Mouse (Mus musculus) lung, embryonic 16.5 days (tissue): ENCODE results near the gene Ptprcap. TPM values are rescaled to one million over a fixed set of nuclear protein-coding genes. Genes with fewer than 3 reads are reported as not detected.
"Not testable (repeated sequence)": the region's sequence is repeated elsewhere in the genome, so short reads cannot be mapped to it uniquely, and the experiment has no call there.

Experiments
- ATAC-seq: fragments of 200-750 bp; cut with Nextera tagmentation; 2 replicates; pipeline ENCODE4 v1.8.0; 2017; ENCODE audit warnings: low read depth, mild to moderate bottlenecking, moderate library complexity
- H3K27ac ChIP-seq: fragments of 300-500 bp; sonication (generic); 2 replicates; pipeline ENCODE4 v1.5.1; 2014; ENCODE audit warnings: mild to moderate bottlenecking, control low read depth, low read length
- H3K27me3 ChIP-seq: fragments of 300-500 bp; sonication (generic); 2 replicates; pipeline ENCODE4 v1.6.1; 2014; ENCODE audit warnings: low read depth, low read length, mixed read lengths; ENCODE audit not compliant: control insufficient read depth, insufficient read depth
- H3K36me3 ChIP-seq: fragments of 300-500 bp; sonication (generic); 2 replicates; pipeline ENCODE4 v1.6.1; 2014; ENCODE audit warnings: low read length; ENCODE audit not compliant: control insufficient read depth, insufficient read depth
- H3K4me1 ChIP-seq: fragments of 300-500 bp; sonication (generic); replicated peaks from 2 replicates; pipeline ENCODE4 v1.6.1; 2014; ENCODE audit warnings: low read length, mixed read lengths; ENCODE audit not compliant: control insufficient read depth, insufficient read depth
- H3K4me2 ChIP-seq: fragments of 300-500 bp; sonication (generic); 2 replicates; pipeline ENCODE4 v1.6.1; 2014; ENCODE audit warnings: low read depth, low read length, control low read depth
- H3K4me3 ChIP-seq: fragments of 300-500 bp; sonication (generic); 2 replicates; pipeline ENCODE4 v1.5.1; 2014; ENCODE audit warnings: mild to moderate bottlenecking, low read length, control low read depth
- H3K9ac ChIP-seq: fragments of 300-500 bp; sonication (generic); 2 replicates; pipeline ENCODE4 v1.6.1; 2014; ENCODE audit warnings: low read length, control low read depth
- H3K9me3 ChIP-seq: fragments of 300-500 bp; sonication (generic); 2 replicates; pipeline ENCODE4 v1.6.1; 2016; ENCODE audit warnings: low read length; ENCODE audit not compliant: control insufficient read depth
- WGBS: fragments of 180-500 bp; shearing (Covaris S2); extraction: QIAGEN DNeasy Blood & Tissue Kit; methylation state at CpG from one replicate; pipeline ENCODE4 v1.1.7; 2014; 5-methylcytosine and 5-hydroxymethylcytosine counted together
- polyA plus RNA-seq: library from polyadenylated mRNA; unstranded; fragments of >200 nt; fragmentation: Nextera tagmentation; extraction: Ambion mirVana; gene quantifications from 2 replicates; pipeline ENCODE4 v1.2.1, GENCODE M21; 2015

Ptprcap gene
- polyA plus RNA-seq, 1 experiment from 2014 or later: 4.6 TPM

GRCm38 (mm10) chr19:4131768-4132167 lies 21.6 kb upstream of the Ptprcap start:
- H3K36me3 ChIP-seq: peaks cover 17% of the 10 kb centered on the region
- 90% methylated on average over 2 of the region's 2 CpGs for WGBS
- H3K4me2 ChIP-seq: no peak overlapping the region
- H3K27me3 ChIP-seq: no peaks in the 10 kb centered on the region
- no peak overlapping the region for H3K27ac ChIP-seq
- H3K4me3 ChIP-seq: no peak overlapping the region
- H3K9ac ChIP-seq: no peak overlapping the region
- H3K9me3 ChIP-seq: no peaks in the 10 kb centered on the region
- H3K4me1 ChIP-seq: peaks cover 4% of the 10 kb centered on the region
- no peak for ATAC-seq

GRCm38 (mm10) chr19:4134354-4134753 lies 19.1 kb upstream of the Ptprcap start:
- H3K9ac ChIP-seq: no peak overlapping the region
- H3K4me1 ChIP-seq: 0 out of 2 replicates have a peak, but pooled peaks cover 4% of the 10 kb centered on the region
- peaks cover 11% of the 10 kb centered on the region for H3K36me3 ChIP-seq
- no peaks in the 10 kb centered on the region for H3K27me3 ChIP-seq
- no peaks in the 10 kb centered on the region for H3K9me3 ChIP-seq
- H3K4me2 ChIP-seq: no peak overlapping the region
- 85% methylated on average over 4 of the region's 4 CpGs for WGBS
- ATAC-seq: no peak
- no peak overlapping the region for H3K4me3 ChIP-seq
- no peak overlapping the region for H3K27ac ChIP-seq

GRCm38 (mm10) chr19:4135229-4135962 lies 18.0 kb upstream of the Ptprcap start:
- H3K9me3 ChIP-seq, H3K27ac ChIP-seq, H3K9ac ChIP-seq, H3K4me3 ChIP-seq, ATAC-seq, H3K36me3 ChIP-seq, H3K4me2 ChIP-seq, H3K4me1 ChIP-seq, H3K27me3 ChIP-seq: not testable (repeated sequence)
- WGBS: 70% methylated on average over 6 of the region's 6 CpGs

- WGBS: 16% methylated on average over 8 of the region's 8 CpGs
- H3K9ac ChIP-seq, H3K4me3 ChIP-seq, H3K9me3 ChIP-seq, H3K27ac ChIP-seq, H3K36me3 ChIP-seq, H3K4me2 ChIP-seq, H3K4me1 ChIP-seq, ATAC-seq, H3K27me3 ChIP-seq: not testable (repeated sequence)
Measured at GRCm38 (mm10) chr19:4135963-4136345, 17.4 kb upstream of the Ptprcap start.

- no peak for ATAC-seq
- H3K4me2 ChIP-seq: no peak overlapping the region
- 0 out of 2 replicates have a peak, but pooled peaks cover 6% of the 10 kb centered on the region for H3K36me3 ChIP-seq
- H3K4me1 ChIP-seq: 0 out of 2 replicates have a peak, but pooled peaks cover 4% of the 10 kb centered on the region
- H3K9me3 ChIP-seq: no peaks in the 10 kb centered on the region
- no peak overlapping the region for H3K4me3 ChIP-seq
- WGBS: 61% methylated on average over 5 of the region's 5 CpGs
- no peak overlapping the region for H3K27ac ChIP-seq
- no peak overlapping the region for H3K9ac ChIP-seq
- H3K27me3 ChIP-seq: no peaks in the 10 kb centered on the region
Measured at GRCm38 (mm10) chr19:4136463-4136862, 16.9 kb upstream of the Ptprcap start.

GRCm38 (mm10) chr19:4137913-4138312 lies 15.5 kb upstream of the Ptprcap start:
- H3K4me2 ChIP-seq: no peak overlapping the region
- 0 out of 2 replicates have a peak, but pooled peaks cover 3% of the 10 kb centered on the region for H3K36me3 ChIP-seq
- H3K4me3 ChIP-seq: no peak overlapping the region
- no peak for ATAC-seq
- WGBS: 80% methylated on average over 5 of the region's 5 CpGs
- H3K9me3 ChIP-seq: no peaks in the 10 kb centered on the region
- 0 out of 2 replicates have a peak, but pooled peaks cover 4% of the 10 kb centered on the region for H3K4me1 ChIP-seq
- no peaks in the 10 kb centered on the region for H3K27me3 ChIP-seq
- no peak overlapping the region for H3K9ac ChIP-seq
- no peak overlapping the region for H3K27ac ChIP-seq

GRCm38 (mm10) chr19:4139446-4139845 lies 14.0 kb upstream of the Ptprcap start, which contains the start of gene Gpr152:
Gene Gpr152, plus strand, starts transcription at chr19:4139787.
- Histone ChIP-seq H3K9me3 (no peaks in the 10 kb centered on the region), H3K36me3 (no peaks in the 10 kb centered on the region), H3K9ac (no peak within 1 kb of the TSS), H3K27ac (no peak within 1 kb of the TSS), H3K4me2 (no peak within 1 kb of the TSS), H3K27me3 (no peaks in the 10 kb centered on the region), H3K4me1 (0 out of 2 replicates have a peak, but pooled peaks cover 4% of the 10 kb centered on the region), H3K4me3 (no peak within 1 kb of the TSS)
- ATAC-seq: no peak
- 73% methylated on average over 2 of the region's 2 CpGs for whole genome bisulfite sequencing

GRCm38 (mm10) chr19:4140147-4140546 lies 13.3 kb upstream of the Ptprcap start:
- no peaks in the 10 kb centered on the region for H3K9me3 ChIP-seq
- no peak for ATAC-seq
- no peak overlapping the region for H3K4me2 ChIP-seq
- no peak overlapping the region for H3K27ac ChIP-seq
- H3K9ac ChIP-seq: no peak overlapping the region
- no peaks in the 10 kb centered on the region for H3K27me3 ChIP-seq
- H3K36me3 ChIP-seq: no peaks in the 10 kb centered on the region
- H3K4me3 ChIP-seq: no peak overlapping the region
- 79% methylated on average over 6 of the region's 6 CpGs for WGBS
- 0 out of 2 replicates have a peak, but pooled peaks cover 4% of the 10 kb centered on the region for H3K4me1 ChIP-seq

GRCm38 (mm10) chr19:4142416-4143173 lies 10.8 kb upstream of the Ptprcap start:
- Histone ChIP-seq H3K4me1 (peaks cover 4% of the 10 kb centered on the region; the same call in 1 of the 2 replicates), H3K4me2 (no peak overlapping the region), H3K27ac (no peak overlapping the region), H3K9ac (no peak overlapping the region), H3K36me3 (no peaks in the 10 kb centered on the region), H3K9me3 (no peaks in the 10 kb centered on the region), H3K27me3 (no peaks in the 10 kb centered on the region), H3K4me3 (no peak overlapping the region)
- 83% methylated on average over 18 of the region's 18 CpGs for WGBS
- ATAC-seq: no peak
